Mouse (Mus musculus): ENCODE measurements around the gene Aff3.

The Aff3 gene

DNA sequence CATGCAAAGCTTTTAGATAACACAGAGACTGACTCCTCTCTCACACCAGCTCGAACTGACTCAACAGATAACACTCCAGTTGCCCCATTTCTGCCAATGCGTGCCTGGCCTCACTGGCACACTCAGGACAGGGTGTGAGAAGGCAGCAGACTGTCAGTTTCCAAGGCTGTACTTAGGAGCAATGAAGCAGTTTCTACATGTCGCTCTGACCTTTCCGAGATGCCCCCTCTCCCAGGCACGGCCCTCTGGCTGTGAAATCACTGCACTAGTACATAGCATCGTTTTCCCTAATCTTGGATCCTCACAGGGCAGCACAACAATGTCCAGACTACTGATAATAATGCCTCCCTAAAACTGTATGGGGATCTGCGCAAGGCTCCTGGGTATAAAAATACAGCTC lies 132.2 kb downstream of the Aff3 start:
- DNase-seq = no peak

DNA sequence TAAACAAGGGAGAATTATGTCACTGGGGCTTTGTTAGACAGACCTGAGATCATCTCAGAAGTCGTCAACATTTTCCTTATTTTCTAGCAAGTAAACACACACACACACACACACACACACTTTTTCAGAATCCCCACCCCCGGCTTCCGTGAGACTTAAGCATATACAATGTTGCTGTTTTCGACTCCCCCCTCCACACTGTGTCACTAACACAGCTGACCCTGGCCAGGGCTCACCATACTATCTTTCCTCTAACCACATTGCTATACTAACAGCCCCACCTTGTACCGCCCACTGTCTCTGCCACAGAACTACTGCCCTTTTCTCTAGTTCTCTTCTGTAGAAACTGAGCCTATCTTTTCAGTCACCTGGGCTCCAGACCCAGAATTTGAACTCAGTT lies 136.1 kb downstream of the Aff3 start:
- no peak for DNase-seq

DNA sequence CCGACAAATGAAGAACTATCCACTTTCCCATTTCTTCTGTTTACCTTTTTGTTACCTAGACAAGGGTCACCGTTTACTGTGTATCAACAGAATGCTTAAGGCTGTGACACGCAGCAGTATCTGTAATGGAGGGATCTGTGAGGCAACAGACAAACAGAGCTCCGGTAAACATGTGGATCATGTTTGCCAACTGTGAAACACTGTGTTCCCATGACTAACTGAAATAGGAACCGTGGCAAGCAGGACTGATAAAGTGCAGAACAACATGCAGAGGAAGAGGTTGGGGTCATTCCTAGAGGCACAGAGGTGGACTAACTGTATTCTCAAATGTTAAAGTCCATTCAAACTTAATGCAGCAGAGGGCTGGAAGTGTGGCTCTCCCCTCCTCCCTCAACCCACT lies 138.2 kb downstream of the Aff3 start:
- DNase-seq = no peak

DNA sequence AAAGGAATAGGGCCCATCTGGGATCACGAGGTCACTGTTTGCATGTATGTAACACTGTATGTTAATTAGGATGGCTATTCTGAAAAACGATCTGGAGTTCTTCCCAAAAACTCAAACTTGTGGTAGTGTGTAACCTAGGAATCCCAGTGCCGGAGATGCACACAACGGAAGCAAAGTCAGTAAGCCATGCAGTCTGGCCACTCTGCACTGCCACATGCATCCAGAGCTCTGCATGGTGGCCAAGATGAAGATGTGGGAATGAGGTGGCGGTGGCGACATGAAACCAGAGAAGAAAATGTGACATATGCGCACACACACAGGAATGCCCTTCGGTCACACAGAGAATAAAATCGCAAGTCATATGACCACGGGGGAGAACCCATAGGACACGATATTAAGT lies 143.1 kb downstream of the Aff3 start:
- no peak for DNase-seq

DNA sequence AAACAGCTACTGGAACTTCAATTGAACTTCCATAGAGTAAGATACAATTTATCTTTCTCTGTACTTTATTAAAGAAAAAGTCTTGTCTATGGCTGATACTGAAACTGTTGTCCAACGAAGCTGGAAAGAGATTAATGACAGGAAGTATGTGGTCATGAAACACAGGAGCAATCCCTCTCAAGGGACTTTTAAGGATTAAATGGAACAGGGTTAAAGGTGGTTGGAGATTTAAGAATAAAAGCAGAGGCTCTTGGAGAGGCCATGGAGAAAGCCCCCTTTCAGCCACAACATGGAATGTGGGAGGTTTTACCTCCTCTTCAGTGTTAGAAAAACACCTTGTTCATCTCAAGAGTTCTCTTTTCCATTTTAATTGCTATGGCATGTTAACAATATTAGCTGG lies 148.5 kb downstream of the Aff3 start:
- DNase-seq = no peak

DNA sequence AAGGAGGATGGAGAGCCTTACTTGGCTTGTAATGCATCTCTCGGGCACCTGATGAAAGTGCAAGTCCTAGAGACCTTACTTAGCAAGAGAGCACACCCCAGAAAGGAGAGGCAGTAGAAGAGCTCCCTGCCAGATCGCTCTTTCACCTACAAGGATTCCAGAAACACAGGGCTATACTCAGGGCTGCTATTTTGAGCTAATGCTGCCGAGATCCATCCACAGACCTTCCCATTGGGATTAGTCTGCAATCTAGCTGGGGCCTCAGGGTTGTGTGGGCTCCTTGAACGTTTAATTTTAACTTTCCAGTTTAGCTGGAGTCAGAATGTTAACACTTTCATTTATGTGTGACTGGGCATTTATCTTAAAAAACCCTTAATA lies 150.1 kb downstream of the Aff3 start:
- no peak for DNase-seq

DNA sequence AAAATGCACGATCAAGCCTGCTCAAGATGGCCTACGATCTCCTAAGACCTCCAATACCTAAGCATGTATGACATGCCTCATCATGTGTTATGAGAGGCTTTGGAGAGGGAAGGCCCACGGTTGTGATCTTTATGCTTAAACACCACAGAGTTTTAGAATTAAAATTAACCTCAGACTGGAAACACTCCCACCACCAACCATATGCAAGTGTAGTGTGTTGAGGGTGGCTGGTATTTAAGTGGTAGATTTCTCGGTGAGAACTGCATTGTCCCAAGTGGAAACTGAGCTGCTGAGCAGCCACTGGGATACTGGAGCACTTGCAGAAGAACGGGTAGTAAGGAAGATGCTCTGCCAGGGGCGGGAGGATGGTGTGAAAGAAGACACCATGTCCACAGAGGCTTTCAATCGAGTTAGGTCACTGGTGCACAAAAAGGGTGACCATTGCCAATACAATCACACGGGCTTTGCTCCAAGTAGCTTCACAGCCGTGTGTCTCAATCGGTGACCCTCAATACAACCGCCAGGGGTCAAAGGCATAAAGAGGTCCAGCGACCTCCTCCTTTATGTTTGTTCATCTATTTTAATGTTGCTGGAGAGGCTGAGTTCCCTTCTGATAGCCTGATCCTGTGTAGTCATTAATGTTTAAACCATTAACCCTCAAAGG lies 150.7 kb downstream of the Aff3 start:
- DNase-seq = no peak

DNA sequence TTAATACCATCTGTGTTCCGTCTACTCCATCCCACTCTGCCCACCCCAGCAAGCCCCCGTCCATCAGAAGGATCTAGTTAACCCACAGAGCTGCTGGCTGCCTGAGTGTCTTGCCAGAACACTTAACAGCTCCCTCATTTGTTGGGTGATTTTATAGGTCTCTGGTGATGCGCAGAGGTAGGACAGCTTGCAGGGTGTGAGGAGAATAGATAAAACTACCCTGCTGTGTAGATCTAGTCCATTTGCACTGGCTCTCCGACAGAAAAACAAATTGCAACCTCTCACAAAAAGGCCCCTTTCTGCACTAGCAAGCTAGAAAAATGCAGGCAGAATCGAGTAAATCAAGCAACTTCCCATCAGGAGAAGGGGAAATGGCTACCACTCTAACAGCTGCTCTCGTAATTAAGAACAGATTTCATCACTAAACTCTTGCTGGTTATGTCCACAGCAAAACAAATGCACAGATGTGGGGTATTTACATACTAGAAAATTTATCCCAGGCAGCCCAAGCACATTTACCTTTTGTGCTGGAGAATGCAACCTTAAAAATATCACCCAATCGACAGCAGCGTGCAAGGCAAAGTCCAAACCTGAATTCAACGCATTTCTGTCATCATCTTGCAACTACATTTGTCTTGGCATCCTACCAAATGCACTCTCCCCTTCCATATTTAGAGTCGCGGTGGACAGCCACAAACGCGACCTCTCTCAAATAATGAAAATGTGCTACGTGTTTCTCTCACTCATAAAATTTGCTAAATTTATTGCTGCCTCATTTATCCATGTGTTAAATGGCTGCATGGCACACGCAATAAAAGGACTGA lies 152.3 kb downstream of the Aff3 start:
- DNase-seq = no peak

DNA sequence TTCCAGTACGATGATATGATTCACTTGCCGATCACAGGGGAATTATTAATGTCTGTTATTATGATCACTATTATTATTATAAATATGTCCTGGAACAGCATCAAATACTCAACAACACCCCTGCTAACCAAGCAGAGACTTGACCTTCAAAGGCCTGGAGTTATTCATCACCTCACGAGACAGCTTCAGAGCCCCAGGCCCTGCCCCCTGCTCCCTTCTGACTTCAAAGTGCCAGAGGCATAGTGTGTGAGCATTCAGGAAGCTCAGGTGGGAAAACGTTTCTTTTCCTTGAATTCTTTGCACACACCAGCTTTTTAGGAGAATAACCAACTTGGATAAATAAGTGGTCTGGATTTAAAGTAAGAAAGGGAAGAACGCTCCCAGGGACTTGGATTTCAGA lies 153.7 kb downstream of the Aff3 start:
- no peak for DNase-seq

DNA sequence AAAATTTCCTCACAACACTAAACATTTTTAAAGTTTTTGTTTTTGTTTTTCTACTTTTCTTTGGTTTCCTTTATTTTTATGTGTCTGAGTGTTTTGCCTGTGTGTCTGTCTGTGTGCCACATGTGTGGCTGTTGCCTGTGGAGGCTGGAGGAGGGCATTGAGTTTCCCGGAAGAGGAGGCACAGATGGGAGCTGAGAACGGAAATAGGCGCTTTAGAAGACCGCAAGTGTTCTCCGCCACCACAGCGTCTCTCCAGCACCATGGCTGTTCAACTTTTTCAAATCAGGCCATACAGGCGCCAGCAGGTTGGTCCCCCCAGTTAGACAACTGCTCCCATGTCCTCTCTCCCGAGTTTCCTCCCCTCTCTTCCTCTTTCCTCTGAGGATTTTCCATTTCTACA lies 155.5 kb downstream of the Aff3 start:
- no peak for DNase-seq

DNA sequence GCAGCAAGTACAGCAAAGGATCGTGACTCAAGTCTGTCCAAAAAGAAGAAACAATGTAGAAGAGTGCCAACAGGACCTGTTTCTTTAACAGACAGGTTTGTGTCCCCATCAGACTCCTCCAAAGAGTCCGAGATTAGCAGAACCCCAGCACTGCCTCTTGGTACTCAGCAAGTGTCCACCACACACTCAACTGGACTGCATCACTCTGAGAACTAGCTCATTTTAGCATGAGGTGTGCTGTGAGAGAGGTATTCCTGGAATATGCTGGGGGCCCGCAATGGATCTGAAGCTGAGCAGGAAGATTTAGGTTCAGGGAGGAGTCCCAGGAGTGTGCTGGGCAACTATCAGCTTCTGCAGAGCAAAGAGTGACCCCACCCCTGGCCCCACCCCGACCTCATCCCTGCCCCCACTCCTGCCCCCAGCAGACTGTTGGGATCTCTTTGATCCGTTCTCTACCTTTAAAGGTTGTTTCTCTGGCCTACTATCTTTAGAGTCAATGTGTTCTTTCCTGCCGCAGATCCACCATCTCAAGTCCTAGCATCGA lies 157.0 kb downstream of the Aff3 start:
- DNase-seq = no peak

DNA sequence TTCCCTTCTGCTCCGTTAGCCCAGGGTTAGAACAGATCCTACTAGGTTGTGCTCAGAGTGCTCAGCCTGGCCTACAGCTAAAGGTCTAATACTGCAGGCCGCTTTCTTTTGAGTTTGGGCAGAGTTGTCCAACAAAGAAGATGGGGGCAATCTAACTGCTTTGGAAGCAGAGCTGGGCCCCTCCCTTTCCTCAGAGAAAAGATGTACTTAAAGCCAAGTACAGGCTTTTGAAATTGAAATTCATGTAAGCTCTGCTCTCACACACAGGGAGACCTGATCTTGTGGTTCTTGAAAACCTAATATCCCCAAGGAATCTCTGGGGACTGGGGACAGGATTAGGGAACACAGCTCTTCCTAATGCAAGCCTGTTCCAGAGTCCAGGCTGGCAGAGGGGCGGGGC lies 158.4 kb downstream of the Aff3 start:
- no peak for DNase-seq

DNA sequence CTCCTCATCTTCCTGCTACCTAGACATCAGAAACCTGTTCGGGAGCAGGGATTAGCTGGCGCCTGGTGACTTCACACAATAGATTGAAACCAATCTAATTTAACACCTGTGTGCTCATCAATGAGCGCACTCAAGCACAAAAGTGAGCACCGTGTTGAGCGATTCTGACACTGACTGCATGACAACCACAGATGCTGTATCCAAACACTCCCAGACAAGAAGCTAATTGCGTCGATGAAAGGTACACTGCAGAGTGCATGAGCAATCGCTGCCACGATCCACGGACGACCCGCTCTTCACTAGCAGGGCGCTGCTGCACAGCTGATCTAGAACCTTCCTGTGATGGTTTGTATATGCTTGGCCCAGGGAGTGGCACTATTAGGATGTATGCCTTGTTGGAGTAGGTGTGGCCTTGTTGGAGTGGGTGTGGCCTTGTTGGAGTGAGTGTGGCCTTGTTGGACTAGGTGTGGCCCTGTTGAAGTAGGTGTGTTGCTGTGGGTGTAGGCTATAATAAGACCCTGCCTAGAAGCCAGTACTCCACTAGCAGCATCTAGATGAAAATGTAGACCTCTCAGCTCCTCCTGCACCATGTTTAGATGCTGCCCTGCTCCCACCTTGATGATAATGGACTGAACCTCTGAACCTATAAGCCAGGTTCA lies 161.2 kb downstream of the Aff3 start:
- no peak for DNase-seq

DNA sequence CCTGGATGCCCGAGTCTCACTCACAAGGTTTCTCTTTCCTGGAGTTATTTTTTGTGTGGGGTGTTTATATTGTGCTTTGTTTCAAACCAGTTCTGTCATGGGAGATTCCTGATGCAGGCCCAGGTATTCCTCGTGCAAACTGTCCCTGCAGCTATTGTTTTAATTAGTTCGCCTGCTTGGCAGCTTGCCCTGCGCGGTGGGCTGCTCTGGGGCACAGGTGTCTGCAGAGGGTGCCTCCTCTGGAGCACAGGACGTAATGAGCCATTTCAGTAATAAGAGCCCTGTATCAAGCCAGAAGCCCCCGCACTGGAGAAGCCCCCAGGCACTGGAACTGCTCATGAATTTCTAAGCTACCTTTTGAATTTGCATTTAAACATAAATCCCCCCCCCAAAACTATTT lies 162.0 kb downstream of the Aff3 start:
- no peak for DNase-seq

DNA sequence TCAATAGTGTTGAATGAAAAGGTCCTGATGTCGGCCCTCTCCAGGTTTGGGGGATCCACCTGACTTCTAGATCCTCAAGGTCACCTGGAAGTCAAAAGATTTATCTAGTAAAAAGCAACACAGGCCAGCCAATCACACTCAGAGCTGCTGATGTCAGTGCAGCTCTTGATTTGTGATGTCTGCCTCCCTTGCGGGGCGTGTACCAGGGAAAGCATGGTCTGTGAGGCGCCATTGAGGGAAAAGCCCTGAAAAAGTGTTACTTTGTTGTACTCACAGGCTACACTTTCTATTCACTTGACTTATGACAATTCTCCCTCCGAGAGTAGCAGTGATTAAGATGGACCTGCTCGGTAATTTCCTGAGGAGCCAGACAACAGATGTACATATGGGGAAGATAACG lies 163.5 kb downstream of the Aff3 start:
- no peak for DNase-seq

DNA sequence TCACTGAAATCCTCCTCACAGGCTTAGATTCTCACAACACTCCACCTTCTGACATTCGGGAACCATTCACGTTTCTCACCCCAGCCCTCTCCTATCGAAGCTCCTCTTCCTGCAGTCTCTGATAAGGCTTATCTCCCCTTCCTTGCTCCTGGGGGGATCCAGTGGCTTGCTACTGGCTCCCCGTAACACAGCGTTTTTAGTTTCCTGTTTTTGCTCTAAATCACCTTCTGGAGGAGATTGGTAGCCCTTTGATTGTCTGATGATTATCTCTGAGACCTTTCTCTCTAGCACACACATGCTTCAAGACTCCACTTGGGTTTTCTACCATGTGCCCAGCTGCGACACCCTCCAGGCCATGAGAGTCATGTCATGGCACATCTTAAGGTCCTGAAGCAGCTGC lies 165.3 kb downstream of the Aff3 start:
- no peak for DNase-seq

DNA sequence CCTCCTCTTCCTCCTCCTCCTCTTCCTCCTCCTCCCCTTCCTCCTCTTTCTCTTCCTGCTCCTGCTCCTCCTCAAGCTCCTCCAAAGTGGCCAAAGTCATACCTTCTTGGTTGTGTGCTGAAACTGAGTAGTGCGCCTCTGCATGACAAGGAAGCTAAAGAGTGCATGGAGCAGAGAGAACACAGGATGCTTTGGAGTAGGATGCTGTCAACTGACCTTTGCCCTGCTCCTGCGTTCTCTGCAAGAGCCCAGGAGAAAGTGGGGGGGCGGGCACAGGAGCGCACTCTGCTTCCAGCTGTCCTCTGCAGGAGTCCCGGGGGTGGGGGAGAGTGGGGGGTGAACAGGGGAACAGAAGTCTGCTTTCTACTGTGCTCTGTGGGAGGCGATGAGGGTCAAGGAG lies 167.2 kb downstream of the Aff3 start:
- no peak for DNase-seq

DNA sequence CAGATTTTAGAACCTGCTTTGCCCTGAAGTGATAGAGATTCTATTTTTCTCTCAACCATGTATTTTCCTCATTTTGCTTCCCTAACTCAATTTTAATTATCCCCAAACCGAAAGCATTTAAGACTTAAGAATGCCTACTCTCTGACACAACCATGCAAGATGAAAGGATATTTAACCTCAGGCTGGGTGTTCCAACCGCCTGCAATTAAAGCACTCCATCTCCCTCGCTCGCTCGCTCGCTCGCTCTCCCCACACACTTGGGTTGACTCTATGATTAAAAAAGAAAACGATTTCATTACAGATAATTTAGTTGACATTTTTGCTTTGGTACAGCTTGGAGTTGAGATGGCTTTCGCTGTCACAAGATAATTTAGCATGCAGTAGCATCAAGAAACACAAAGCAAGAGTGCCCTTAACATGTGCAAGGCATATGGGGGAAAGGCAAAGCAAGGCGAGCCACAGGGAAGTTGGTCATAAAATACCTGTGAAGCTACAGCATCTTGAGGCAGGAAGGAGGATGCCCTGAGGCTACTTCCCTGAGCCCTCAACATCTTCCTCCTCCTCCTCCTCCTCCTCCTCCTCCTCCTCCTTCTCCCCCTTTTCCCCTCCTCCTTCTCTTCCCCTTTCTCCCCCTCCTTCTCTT lies 167.7 kb downstream of the Aff3 start:
- no peak for DNase-seq

DNA sequence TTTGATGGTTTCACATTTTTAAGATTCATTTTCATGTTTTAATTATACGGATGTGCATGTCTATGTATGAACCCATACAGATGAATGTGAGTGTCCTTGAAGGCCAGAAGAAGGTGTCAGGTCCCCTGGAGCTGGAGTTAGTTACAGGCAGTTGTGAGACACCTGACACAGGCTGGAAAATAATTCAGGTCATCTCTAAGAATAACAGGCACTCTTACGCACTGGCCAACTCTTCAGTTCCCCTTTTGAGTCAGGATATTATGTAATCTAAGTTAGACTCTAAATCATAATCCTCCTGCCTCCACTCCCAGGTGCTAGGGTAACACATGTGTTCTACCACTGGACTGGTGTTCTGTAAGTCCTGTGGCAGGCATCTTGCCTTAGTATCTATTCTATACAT lies 169.5 kb downstream of the Aff3 start:
- DNase-seq = no peak

DNA sequence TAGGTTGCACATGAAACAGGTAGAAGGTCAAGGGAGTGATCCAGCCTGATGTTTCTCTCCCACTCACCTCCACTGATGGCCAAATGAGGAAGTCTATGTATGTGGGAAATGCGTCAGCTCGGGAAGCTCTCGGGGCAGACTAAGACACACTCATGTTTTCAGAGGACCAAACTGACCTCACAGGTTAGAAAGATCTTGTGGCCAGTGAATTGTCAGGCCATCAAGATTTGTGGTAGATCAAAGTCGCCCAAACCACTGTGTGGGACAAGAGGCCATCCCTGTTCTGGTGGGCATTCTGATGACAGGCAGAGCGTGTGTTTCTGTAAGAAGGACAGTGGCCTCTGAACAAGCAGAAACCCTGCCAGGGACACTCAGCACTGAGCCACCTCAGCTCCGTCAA lies 175.0 kb downstream of the Aff3 start:
- no peak for DNase-seq

DNA sequence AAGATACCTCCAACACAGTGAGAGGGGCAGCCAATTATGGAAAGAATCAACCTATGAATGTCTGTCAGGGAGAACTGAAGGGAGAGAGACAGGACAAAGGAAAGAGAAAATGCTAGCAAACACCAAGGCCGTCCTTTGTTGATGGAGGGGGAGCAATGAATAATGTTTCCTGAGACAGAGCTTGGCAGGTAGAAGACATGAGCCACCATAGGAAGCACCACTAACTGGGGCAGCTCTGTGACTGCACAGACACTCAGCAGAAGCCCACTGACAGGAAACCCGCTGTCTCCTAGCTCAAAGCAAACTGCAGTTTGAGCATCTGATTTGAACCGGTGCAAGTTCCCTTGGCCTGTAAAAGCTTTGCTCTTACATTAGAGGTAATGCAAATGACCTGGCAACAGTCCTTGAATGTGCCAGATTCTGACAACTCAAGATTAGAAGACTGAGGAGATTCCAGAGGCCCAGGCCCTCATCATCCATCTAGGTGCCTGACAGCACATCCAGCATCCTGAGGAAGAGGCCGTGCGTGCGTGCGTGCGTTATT lies 176.0 kb downstream of the Aff3 start:
- DNase-seq = no peak

DNA sequence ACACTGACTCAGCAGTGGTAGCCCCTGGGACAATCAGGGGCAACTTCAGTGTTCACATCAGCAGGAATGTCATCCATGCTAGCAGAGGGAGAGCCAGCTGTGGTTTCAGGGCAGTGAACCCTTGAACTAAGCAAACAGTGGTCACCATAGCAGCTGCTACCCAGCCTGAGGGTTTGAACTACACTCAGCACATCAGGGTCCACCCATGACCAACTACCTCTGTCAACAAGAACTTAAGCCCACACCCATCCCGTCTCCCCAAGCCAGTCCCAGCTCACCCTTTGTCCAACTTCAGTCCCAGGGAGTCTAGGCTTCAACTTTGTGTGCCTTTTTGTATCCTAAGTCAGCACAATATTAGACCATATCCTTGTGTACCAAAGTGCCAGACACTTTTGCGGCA lies 176.9 kb downstream of the Aff3 start:
- DNase-seq = no peak

DNA sequence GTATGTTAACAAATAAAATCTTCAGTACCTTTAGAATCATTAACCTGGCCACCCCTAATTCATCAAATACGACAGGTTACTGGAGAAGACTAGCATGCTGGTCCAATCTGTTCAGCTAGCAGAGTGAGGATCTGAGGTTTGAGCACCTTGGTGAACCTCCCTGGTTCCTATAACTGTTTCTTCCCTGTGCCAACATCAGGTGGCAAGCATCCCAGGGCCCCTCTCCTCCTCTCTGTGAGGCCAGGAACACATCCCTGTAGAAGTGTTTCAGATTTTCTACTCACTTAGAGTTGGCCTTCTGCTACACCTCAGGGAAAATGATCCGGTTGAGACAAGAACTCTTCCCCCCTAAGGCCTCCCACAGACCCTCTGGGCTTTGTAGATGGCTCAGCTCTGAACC lies 181.6 kb downstream of the Aff3 start:
- no peak for DNase-seq

Measured in lung, postnatal 4 days (tissue).